Mouse (Mus musculus) MEL (cell line): ENCODE data around the gene Wtip.

Experiments used
- E2F4 ChIP-seq: IDR thresholded peaks from 2 replicates; pipeline ENCODE4 v1.6.1; 2011; ENCODE audit warnings: low read depth, low read length, improper control_type of control experiment, borderline replicate concordance
- EP300 ChIP-seq, 2 experiments: IDR thresholded peaks; 2 replicates each; pipeline ENCODE4 v1.6.1; 2011; ENCODE audit warnings: improper control_type of control experiment in 2 of 2, low read length in 2 of 2, low read depth in 1 of 2, mild to moderate bottlenecking in 1 of 2
- MAZ ChIP-seq: IDR thresholded peaks from 2 replicates; pipeline ENCODE4 v1.6.1; 2012; ENCODE audit warnings: low read depth, mild to moderate bottlenecking, inconsistent platforms, low read length, improper control_type of control experiment
- MYC ChIP-seq: IDR thresholded peaks from 2 replicates; pipeline ENCODE4 v1.6.1; 2011; ENCODE audit warnings: low read depth, mild to moderate bottlenecking, low read length, improper control_type of control experiment, moderate library complexity
- POLR2A ChIP-seq, 2 experiments: IDR thresholded peaks; 2 replicates each; pipeline ENCODE4 v1.6.1; 2011 to 2012; ENCODE audit warnings: low read length in 2 of 2, mild to moderate bottlenecking in 2 of 2, control low read depth in 1 of 2, improper control_type of control experiment in 1 of 2, low read depth in 1 of 2, moderate library complexity in 1 of 2; ENCODE audit not compliant: control insufficient read depth in 1 of 2, insufficient read depth in 1 of 2, poor library complexity in 1 of 2
- ZKSCAN1 ChIP-seq: IDR thresholded peaks from 2 replicates; pipeline ENCODE4 v1.6.1; 2012; ENCODE audit warnings: low read depth, mild to moderate bottlenecking, inconsistent platforms, low read length, improper control_type of control experiment, moderate library complexity

DNA sequence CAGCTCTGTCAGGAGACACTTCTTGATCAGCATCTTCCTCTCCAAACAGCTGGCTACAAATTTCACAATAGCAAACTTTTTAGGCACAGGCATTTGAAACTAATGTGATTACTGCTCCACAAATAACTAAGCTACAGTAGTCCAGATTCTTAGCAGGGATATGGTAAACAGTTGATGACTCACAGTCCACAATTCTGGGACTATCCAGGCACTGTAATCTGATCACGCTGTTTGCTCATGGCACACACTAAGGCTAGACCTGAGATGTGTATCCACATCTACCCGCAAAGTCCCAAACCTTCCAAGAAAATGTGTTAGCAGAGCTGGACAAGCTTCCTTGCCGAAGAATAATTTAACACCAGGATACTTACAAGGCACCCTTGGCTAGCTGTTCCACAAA is 24.9 kb upstream of the Wtip start:
- TF ChIP-seq POLR2A (IDR thresholded peaks at IDR 0.05; ENCODE audit: control insufficient read depth in 1 of 2, insufficient read depth in 1 of 2, low read depth in 1 of 2, low read length in 2 of 2, poor library complexity in 1 of 2) (no peak), EP300 (IDR thresholded peaks at IDR 0.05; ENCODE audit: low read depth in 1 of 2, low read length in 2 of 2) (no peak), ZKSCAN1 (no peak), E2F4 (no peak), MYC (no peak), MAZ (no peak)
